Mouse (Mus musculus) activated CD4-positive, CD25-positive, alpha-beta regulatory T cell, adult 4 months (primary cell): Measurements from ENCODE around the gene Bhlha15. TPM values are rescaled to one million over a fixed set of nuclear protein-coding genes. Genes with fewer than 3 reads are reported as not detected.

Source experiments
- ATAC-seq: one replicate; pipeline ENCODE4 v1.8.0; 2017
- polyA plus RNA-seq, 2 experiments: library from polyadenylated mRNA; unstranded; fragments of 100-300 nt; shearing (Covaris generic); gene quantifications; one replicate each; pipeline ENCODE4 v1.2.1; 2017

Gene Bhlha15
- polyA plus RNA-seq, 2 experiments from 2014 or later: 0.09 TPM; not detected in 1

- no peak for ATAC-seq
Observed at GRCm38 (mm10) chr5:144232531-144232930, 42.4 kb downstream of the Bhlha15 start.

DNA sequence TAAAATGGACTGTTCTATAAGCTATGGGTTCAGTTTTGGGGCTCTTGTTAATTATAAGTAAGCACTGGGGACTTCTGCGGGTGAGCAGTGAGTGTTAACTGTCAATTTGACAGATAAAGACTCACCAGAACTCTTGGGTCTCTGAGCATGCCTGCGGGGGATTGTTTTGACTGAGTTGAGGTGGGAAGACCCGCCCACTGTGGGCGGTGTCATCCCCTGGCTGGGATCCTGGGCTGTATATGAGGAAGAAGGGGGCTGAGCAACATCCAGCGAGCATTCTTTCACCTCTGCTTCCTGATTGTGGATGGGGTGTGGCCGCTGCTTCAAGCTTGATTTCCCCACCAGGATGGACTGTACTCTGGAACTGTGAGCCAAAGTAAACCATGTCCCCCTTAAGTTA lies 44.1 kb downstream of the Bhlha15 start:
- ATAC-seq: no peak

DNA sequence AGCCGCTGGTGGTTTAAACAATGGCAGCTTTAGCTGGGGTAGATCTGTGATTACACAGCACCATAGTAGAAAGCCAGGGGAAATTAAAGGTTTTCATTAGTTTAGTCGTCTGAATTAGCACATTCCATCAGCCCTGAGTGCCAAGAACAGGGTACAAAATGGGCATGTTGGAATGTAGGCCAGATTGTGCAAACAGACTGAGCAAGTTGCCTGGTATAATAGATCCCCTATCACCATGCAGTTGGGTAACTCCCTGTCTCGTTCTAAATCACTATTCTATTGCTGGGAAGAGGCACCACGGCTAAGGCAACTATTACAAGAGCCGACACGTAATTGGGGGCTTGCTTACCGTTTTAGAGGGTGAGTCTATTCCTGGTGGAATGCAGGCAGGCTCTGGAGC lies 44.6 kb downstream of the Bhlha15 start:
- ATAC-seq: no peak

DNA sequence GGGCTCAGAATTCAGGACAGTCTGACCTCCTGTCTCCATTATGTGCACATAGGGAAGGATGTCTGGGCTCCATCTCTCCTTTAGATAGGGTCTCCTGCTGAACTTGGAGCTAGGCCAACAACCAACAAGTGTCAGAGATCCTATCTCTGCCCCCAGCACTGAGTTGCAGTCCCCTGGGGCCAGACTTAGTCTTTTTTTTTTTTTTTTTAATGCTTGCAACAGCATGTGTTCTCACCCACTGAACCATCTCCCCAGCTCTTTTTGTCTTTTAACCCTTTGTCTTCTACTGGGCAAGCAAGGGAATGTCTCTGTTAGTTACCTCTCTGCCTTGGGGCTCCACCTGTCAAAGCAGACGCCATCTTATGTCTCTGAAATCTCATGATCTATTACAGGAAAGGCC lies 48.9 kb downstream of the Bhlha15 start:
- ATAC-seq: no peak

Other genes starting within 250 kb of the Bhlha15 start
- 10 to 100 TPM; 37.5 to 38.6 TPM for gene Ccz1, start 175.4 kb upstream of the Bhlha15 start, polyA plus RNA-seq
- gene Ocm, start 163.6 kb upstream of the Bhlha15 start, polyA plus RNA-seq: not detected
- 1 to 10 TPM; 3.7 to 4.3 TPM for gene Lmtk2, start 89.8 kb upstream of the Bhlha15 start, polyA plus RNA-seq
- gene Tecpr1, start 33.3 kb downstream of the Bhlha15 start, polyA plus RNA-seq: 10 to 100 TPM; 68.3 to 97.8 TPM
- 1 to 10 TPM; 2.5 to 4.7 TPM for gene Bri3, start 54.2 kb downstream of the Bhlha15 start, polyA plus RNA-seq
- under 1 TPM; 0.70 to 0.87 TPM for gene Baiap2l1, start 167.8 kb downstream of the Bhlha15 start, polyA plus RNA-seq